Mouse (Mus musculus) cortical plate, adult 2 months (tissue): ENCODE measurements around the gene Masp2.

ENCODE experiments used
- CTCF ChIP-seq: fragments of 200-500 bp; IDR thresholded peaks from 2 replicates; pipeline ENCODE4 v1.5.1; 2011; ENCODE audit warnings: mild to moderate bottlenecking, control low read depth, low read length; ENCODE audit not compliant: insufficient read depth; ENCODE audit errors: extremely low read depth
- POLR2A ChIP-seq: fragments of 200-500 bp; IDR thresholded peaks from 2 replicates; pipeline ENCODE4 v1.6.1; 2011; ENCODE audit warnings: mild to moderate bottlenecking, low read length, control low read depth; ENCODE audit not compliant: insufficient read depth; ENCODE audit errors: extremely low read depth

DNA sequence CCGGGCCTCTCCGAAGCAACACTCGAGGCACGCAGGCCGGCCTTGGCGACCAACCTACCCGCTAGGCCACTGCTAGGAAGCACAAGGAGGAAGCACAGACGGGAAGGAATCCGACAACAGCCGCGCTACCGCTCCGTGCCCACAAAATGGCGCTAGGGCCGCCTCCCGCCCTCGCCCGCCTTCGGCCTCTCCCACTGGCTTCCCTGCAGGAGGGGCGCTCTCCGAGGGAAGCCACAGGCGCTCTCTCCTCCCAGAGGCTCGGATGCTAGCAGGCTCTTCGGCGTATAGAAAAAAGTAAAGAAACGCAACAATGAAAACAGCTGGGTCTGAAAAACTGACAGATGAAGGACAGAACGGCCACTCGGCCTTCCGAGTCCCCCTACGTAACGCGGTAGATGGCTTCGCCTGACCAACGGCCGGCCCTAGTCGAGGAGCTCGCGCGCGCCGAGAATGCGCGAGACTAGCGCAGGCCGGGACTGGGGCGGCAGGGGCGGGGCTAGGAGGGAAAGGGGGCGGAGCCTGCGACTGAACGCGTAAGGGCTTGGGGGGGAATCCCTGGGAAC lies 24.4 kb downstream of the Masp2 start, which contains the start of gene Tardbp:
- TF ChIP-seq POLR2A (peak; percentile 95), CTCF (no peak)
